Mouse (Mus musculus) lung, postnatal 4 days (tissue): Measurements from ENCODE around the gene Anapc16.

Source experiments
- DNase-seq, 2 experiments: peaks; one replicate each; pipeline ENCODE4 v3.0.0; 2021

The Anapc16 gene

DNA sequence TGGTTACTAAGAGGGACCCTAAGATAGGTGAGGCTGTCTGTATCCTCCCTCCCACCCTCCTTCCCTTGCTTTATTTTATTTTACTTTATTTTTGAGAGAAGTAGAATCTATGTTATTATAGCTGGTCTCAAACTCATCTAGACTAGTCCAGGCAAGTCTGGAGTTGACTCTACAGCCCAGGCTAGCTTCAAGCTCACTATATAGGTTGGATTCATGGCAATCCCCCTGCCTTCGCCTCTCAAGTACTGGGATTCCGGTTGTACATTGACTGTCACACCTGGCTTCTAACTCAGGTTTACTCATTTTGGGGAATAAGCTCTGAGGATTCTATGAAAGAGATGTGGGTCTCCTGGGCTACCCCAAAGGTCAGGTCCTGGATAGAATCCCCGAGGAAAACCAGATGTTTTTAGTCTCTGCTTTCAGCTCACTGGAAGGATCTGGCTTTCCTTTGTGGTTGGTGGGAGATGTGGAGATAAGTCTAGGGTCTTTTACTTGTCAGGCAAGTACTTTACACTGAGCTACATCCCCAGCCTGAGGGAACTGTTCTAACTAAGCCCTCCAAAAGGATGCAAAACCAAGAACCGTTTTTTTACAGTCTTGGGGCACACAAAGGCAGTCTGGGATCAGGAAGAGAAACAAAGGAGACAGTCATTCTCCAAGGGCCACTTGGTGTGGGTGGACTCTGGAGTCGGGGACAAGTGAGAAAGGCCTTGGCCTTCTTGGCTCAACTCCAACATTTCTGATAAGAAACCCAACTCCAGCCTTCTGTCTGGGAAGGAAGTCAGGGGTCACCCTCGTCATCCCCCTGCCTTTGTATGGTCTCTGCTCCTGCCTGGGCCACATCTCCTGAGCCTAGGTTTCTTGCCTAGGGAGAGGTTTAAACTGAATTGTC, 54.3 kb downstream of the Anapc16 start:
- DNase-seq: peak in 1 of 2 experiments; percentile 39

DNA sequence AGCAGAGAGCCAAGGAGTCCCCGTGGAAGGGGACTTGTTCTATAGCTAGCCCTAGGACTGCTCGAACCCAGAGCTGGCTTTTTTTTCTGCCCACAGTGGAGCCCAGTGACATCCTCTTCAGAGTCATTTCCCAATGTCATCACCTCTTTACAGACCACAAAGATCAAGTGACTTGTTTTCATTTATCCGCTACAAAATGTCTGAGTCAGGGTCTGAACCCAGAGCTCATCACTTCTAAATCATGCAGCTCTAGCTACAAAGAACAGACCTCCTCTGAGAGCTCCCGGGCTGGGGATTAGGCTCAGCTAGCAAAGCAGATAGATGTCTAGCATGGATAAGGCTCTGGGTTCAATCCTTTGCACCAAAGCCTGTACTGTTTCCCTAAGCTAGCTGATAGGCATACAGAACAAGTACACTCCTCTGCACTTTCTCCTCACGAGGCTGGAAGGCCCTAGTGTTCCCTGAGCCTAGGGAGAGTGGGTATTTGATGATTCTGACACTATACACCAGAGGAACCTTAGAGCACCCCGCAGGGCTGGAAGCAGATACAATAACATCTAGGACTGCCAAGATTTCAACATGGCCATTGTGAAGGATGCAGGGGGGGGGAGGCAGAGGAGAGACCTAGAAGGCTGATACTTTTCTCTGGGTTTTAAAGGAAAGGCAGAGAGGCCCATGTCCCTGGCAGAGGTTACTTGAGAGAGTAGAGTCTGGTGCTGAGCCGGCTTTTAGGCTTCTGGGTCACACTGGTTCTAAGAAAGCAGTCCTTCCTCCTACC, 55.5 kb downstream of the Anapc16 start:
- no peak for DNase-seq

DNA sequence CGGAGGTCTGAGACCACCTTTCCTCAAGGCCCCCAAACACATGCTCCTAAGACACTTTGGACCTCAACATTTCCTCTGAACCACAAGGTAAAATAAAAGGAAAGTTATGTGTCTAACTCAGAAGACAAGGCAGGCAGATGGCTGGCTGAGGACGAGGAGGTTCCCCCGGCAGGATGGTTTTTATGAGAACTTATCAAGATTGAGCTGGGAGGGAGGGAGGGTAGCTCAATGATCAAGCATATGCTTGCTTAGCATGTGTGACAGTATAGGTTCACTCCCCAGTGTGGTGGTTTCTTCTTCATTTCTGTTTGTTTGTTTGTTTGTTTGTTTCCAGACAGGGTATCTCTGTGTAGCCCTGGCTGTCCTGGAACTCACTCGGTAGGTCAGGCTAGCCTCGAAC, 56.6 kb downstream of the Anapc16 start:
- no peak for DNase-seq

DNA sequence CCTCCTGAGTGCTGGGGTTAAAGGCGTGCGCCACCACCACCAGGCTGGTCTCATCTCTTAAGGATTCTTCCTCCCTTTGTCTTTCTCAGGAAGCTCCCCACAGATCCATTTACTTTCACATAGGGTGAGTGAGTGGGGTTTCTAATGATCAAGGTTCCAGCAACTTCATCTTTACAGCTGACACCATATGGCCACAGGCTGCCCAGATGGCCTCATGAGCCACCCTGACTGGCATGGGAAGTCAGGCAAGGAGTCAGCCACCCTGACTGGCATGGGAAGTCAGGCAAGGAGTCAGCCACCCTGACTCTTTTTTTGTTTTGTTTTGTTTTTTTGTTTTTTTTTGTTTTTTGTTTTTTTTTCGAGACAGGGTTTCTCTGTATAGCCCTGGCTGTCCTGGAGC, 57.5 kb downstream of the Anapc16 start:
- no peak for DNase-seq

DNA sequence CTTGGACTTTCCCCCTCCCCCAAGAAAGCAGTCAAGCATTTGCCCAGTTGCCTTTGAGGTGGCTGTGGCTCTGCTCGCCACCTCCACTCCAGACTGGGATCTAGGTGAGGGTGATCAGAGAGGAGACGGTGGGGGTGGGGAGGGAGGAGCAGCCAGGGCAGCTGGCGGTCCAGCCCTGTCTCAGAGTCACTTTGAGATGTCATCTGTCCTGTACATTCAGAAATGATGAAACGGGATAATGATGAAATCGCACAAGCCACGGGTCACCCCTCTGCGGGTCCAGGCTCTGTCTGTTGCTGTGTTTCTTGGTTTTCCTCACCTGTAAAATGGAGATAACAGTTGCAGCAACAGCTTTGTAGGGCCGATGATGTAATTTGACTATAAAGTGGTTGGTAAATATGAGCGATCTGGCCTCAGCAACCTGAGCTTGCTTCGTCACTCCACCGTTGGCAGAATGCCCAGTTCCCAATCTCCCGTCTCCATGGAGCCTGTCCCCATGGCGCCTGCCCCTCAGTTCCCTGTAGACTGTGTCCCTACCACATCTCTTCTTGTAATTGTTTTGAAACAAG, 59.4 kb downstream of the Anapc16 start:
- peak; percentile 88 to 91 for DNase-seq

DNA sequence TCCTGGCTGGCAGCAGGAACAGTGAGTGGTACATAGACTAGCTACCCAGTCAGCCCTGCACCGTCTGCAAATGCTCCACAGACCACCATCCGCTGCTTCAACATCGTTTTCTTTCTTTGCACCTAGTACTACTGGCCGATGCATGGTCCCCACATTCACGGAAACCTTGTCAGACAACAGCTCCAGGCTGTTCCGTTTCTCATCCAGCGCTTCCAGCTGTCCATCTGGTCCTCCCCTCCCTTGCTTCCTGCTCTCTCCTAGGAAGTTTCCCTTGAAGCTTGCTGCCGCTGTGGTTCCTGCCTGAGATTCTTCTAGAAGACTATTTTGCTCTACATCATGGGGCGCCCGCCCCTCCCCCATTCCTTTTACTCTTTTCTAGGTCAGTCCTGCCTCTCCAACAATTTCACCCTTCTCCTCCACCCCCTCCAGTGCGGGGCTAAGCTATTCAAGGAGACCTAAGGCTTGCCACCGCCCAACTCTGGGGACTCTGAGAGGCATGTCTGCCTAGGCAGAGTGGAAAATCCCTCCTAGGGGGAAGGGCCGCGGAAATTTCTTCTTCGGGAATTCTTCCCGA, 60.0 kb downstream of the Anapc16 start:
- DNase-seq: peak; percentile 71 to 79

DNA sequence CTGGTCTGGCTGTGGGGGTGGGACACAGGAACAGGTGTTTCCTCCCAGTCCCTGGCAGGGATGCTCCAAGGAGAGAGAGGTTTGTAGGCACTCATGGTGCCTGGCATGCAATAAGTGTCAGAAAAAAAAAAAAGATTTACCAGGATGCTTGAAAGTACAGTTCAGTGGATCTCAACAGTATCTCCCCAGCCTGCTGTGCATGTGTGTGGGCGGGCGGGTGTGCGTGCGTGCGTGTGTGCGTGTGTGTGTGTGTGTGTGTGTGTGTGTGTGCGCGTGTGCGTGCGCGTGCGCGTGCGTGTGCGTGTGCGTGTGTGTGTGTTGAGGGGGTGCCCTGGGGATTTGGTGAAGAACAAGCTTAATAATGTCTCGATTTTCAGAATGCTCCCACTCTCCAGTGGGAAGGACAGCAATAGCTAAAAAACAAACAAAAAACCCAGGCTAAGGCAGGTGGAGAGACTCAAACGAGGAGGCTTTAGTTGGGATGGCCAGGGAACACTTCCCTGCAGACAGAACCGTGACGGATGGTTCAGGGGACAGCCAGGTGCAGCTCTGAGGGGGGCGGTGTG, 60.6 kb downstream of the Anapc16 start:
- no peak for DNase-seq

DNA sequence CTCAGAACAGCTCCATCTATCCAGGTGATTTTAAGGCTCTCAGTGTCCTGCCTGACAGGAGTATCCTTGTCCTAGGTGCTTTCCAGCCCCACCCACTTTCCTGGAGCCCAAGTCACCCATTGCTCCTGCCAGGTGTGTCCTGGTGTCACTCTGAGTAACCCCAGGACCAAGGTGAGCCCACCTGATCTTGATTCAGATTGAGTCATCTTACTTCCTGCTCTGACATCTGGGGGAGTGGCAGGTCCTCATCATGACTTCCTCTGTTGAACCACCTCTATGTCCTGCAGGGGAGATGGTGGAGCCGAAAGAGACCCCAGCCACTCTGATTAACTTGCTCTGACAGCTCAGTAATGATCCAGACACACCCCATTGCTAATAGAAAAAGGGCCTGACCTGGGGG, 63.9 kb downstream of the Anapc16 start:
- no peak for DNase-seq

DNA sequence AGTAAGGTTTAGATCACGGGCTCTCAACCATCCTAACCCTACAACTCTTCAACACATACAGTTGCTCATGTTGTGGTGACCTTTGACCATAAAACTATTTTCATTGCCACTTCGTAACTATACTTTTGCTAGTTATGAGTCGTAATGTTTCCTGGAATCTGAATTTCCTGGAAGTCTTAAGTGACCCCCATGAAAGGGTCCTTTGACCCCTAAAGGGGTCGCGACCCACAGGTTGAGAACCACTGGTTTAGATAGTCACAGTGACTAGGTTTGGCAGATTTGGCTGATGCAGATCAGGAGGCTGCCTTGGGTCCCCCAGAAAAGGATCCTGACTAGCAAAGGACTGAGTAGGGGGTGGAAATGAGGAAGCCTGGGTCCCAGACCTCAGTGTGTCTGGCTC, 64.3 kb downstream of the Anapc16 start:
- no peak for DNase-seq
